Mouse (Mus musculus) stomach, postnatal 0 days (tissue): ENCODE measurements at regions not wholly inside any gene's neighbourhood (a gene's known extent, or its start where the extent isn't known, plus 50 kb on each side); places are given as distances from the start of the nearest gene placed in this dataset.

Experiments used
- ATAC-seq: fragments of 200-750 bp; cut with Nextera tagmentation; 2 replicates; pipeline ENCODE4 v1.8.0; 2017; ENCODE audit not compliant: low FRiP score, low TSS enrichment
- DNase-seq: peaks from one replicate; pipeline ENCODE4 v3.0.0-alpha.2; 2016; ENCODE audit warnings: low spot score
- H3K27ac ChIP-seq: fragments of 300-500 bp; sonication (generic); replicated peaks from 2 replicates; pipeline ENCODE4 v1.5.1; 2014; ENCODE audit warnings: mild to moderate bottlenecking, control low read depth
- H3K27me3 ChIP-seq: fragments of 300-500 bp; sonication (generic); 2 replicates; pipeline ENCODE4 v1.6.1; 2014; ENCODE audit warnings: low read length; ENCODE audit not compliant: control insufficient read depth, insufficient read depth
- H3K36me3 ChIP-seq: fragments of 300-500 bp; sonication (generic); 2 replicates; pipeline ENCODE4 v1.6.1; 2014; ENCODE audit warnings: low read length, mixed read lengths; ENCODE audit not compliant: control insufficient read depth, insufficient read depth
- H3K4me1 ChIP-seq: fragments of 300-500 bp; sonication (generic); replicated peaks from 2 replicates; pipeline ENCODE4 v1.6.1; 2014; ENCODE audit warnings: antibody characterized with exemption; ENCODE audit not compliant: control insufficient read depth, insufficient read depth
- H3K4me2 ChIP-seq: fragments of 300-500 bp; sonication (generic); replicated peaks from 2 replicates; pipeline ENCODE4 v1.6.1; 2014; ENCODE audit warnings: low read depth, mild to moderate bottlenecking, control low read depth, moderate library complexity
- H3K4me3 ChIP-seq: fragments of 300-500 bp; sonication (generic); 2 replicates; pipeline ENCODE4 v1.5.1; 2014; ENCODE audit warnings: low read depth, low read length, control low read depth
- H3K9ac ChIP-seq: fragments of 300-500 bp; sonication (generic); 2 replicates; pipeline ENCODE4 v1.6.1; 2014; ENCODE audit warnings: mild to moderate bottlenecking, low read length, control low read depth, mixed read lengths
- H3K9me3 ChIP-seq: fragments of 300-500 bp; sonication (generic); 2 replicates; pipeline ENCODE4 v1.6.1; 2016; ENCODE audit warnings: low read length; ENCODE audit not compliant: control insufficient read depth
- CTCF ChIP-seq: IDR thresholded peaks from 2 replicates; pipeline ENCODE4 v1.5.1; 2016; ENCODE audit warnings: antibody characterized with exemption, low read depth, mild to moderate bottlenecking, moderate library complexity
- EP300 ChIP-seq: optimal IDR thresholded peaks from 2 replicates; pipeline ENCODE3; 2016; ENCODE audit warnings: antibody characterized with exemption
- WGBS: fragments of 180-500 bp; shearing (Covaris S2); extraction: QIAGEN DNeasy Blood & Tissue Kit; methylation state at CpG from one replicate; pipeline ENCODE4 v1.1.7; 2014; 5-methylcytosine and 5-hydroxymethylcytosine counted together

DNA sequence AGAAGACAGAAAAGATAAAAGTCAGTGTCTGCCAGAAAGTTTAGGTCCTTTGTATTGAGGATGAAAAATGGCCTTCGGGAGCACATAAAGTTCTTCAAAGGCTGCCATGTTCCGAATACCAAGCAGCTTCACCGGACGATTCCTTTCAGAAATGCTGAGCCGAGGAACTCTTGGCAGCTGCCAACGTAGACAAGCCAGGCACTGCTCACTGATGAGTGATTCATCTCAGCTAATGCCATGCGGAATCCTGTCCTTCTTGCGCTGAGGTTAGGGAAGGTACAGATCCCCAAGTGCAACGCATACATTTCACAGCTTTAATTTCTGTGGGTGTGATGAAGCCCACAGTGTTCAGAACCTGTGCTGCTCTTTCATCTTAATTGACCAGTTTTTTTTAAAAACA, 360.7 kb upstream of the Pdcd1 start:
- H3K4me3 ChIP-seq: no peak overlapping the region
- 80% methylated on average over 9 of the region's 9 CpGs for WGBS
- no peak for TF ChIP-seq EP300
- TF ChIP-seq CTCF: no peak
- no peak overlapping the region for H3K4me2 ChIP-seq
- ATAC-seq (no peak), DNase-seq (no peak)
- no peaks in the 10 kb centered on the region for H3K4me1 ChIP-seq
- no peaks in the 10 kb centered on the region for H3K9me3 ChIP-seq
- H3K27ac ChIP-seq: no peak overlapping the region
- no peak overlapping the region for H3K9ac ChIP-seq
- H3K27me3 ChIP-seq: no peaks in the 10 kb centered on the region
- no peaks in the 10 kb centered on the region for H3K36me3 ChIP-seq

DNA sequence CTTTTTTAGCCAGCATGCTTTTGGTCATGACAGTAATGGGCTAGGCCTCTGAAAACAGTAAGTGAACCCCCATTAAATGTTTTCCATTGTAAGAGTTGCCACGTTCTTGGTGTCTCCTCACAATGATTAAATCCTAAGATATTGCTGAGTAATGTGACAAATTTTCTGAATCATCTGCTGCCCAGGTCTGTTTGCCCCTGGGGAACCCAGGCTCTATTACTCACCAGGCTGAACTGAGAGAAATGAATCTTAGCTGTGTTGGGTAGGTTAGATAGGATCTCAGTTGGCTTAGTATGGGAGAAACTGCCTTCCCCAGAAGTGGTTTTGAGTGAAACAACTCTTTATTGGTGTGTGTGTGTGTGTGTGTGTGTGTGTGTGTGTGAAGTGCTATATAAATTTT, 314.3 kb upstream of the Pdcd1 start:
- no peak overlapping the region for H3K4me3 ChIP-seq
- H3K27me3 ChIP-seq: no peaks in the 10 kb centered on the region
- H3K4me2 ChIP-seq: no peak overlapping the region
- no peak overlapping the region for H3K9ac ChIP-seq
- 83% methylated on average over 1 of the region's 1 CpGs for WGBS
- H3K36me3 ChIP-seq: no peaks in the 10 kb centered on the region
- H3K27ac ChIP-seq: no peak overlapping the region
- TF ChIP-seq CTCF: no peak
- no peak for TF ChIP-seq EP300
- DNase-seq: no peak
- no peak for ATAC-seq
- H3K9me3 ChIP-seq: no peaks in the 10 kb centered on the region
- no peaks in the 10 kb centered on the region for H3K4me1 ChIP-seq

- no peak for ATAC-seq
- Histone ChIP-seq H3K9ac (no peak overlapping the region), H3K27ac (no peak overlapping the region), H3K4me2 (no peak overlapping the region), H3K27me3 (no peaks in the 10 kb centered on the region), H3K4me1 (no peaks in the 10 kb centered on the region), H3K9me3 (no peaks in the 10 kb centered on the region), H3K4me3 (no peak overlapping the region), H3K36me3 (no peaks in the 10 kb centered on the region)
- no peak for DNase-seq
- TF ChIP-seq EP300 (no peak), CTCF (no peak)
- 71% methylated on average over 1 of the region's 1 CpGs for WGBS
These were observed 304.6 kb upstream of the Pdcd1 start for GRCm38 (mm10) chr1:94356996-94357395.

DNA sequence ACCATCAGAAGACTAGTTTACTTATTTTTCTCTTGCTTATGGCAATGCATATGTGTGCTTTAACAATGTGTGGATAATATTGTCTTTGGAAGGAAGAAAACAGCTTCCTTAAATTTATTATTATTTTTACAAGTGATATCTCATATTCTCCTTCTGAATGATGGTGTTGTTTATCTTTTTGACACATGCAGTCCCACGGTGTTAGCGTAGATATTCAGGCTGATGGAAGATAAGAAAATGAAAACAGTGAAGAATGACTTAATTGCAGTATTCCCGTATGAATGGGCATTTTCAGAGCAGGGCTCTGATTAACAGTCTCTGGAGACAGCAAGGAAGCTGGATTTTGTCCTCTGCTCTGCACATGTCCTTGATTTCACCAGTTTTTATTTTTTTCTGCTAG, 303.5 kb upstream of the Pdcd1 start:
- no peak overlapping the region for H3K9ac ChIP-seq
- WGBS: 44% methylated on average over 3 of the region's 3 CpGs
- no peak overlapping the region for H3K4me2 ChIP-seq
- no peak for ATAC-seq
- no peaks in the 10 kb centered on the region for H3K4me1 ChIP-seq
- no peaks in the 10 kb centered on the region for H3K27me3 ChIP-seq
- no peak overlapping the region for H3K27ac ChIP-seq
- no peak for DNase-seq
- H3K9me3 ChIP-seq: no peaks in the 10 kb centered on the region
- H3K36me3 ChIP-seq: no peaks in the 10 kb centered on the region
- H3K4me3 ChIP-seq: no peak overlapping the region
- no peak for TF ChIP-seq EP300
- no peak for TF ChIP-seq CTCF

- Histone ChIP-seq H3K27ac (no peak overlapping the region), H3K9me3 (no peaks in the 10 kb centered on the region), H3K4me1 (no peaks in the 10 kb centered on the region), H3K4me3 (no peak overlapping the region), H3K9ac (no peak overlapping the region), H3K27me3 (no peaks in the 10 kb centered on the region), H3K4me2 (no peak overlapping the region), H3K36me3 (no peaks in the 10 kb centered on the region)
- DNase-seq (no peak), ATAC-seq (no peak)
- WGBS: 93% methylated on average over 2 of the region's 2 CpGs
- TF ChIP-seq EP300: no peak
- no peak for TF ChIP-seq CTCF
These were observed 290.2 kb upstream of the Pdcd1 start for GRCm38 (mm10) chr1:94342576-94342975.

DNA sequence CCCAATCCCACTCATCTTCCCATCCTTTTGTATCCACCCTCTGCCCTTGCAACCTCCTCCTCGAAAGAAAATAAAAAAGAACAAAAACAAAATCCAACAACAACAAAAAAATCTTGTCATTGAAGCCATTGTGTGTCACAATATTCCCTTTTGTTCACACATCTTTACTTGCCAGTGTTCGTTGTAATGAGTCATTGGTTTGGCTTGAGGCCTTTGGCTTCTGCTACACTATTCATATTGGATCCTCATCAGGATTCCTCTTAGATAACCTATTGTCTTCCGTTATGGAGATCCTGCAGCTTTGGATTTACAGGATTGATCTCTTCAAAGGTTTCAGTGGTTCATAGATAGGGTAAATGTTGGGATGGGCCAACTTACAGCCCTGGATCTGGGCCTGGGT, 288.9 kb upstream of the Pdcd1 start:
- Histone ChIP-seq H3K36me3 (no peaks in the 10 kb centered on the region), H3K27ac (no peak overlapping the region), H3K4me3 (no peak overlapping the region), H3K9ac (no peak overlapping the region), H3K4me2 (no peak overlapping the region), H3K9me3 (no peaks in the 10 kb centered on the region), H3K27me3 (no peaks in the 10 kb centered on the region), H3K4me1 (no peaks in the 10 kb centered on the region)
- 75% methylated on average over 3 of the region's 3 CpGs for WGBS
- ATAC-seq: no peak
- DNase-seq: no peak
- TF ChIP-seq CTCF (no peak), EP300 (no peak)

- no peak overlapping the region for H3K4me3 ChIP-seq
- H3K9ac ChIP-seq: no peak overlapping the region
- no peaks in the 10 kb centered on the region for H3K4me1 ChIP-seq
- H3K27ac ChIP-seq: no peak overlapping the region
- DNase-seq (no peak), ATAC-seq (no peak)
- TF ChIP-seq CTCF (no peak), EP300 (no peak)
- no peaks in the 10 kb centered on the region for H3K27me3 ChIP-seq
- no peaks in the 10 kb centered on the region for H3K9me3 ChIP-seq
- no peaks in the 10 kb centered on the region for H3K36me3 ChIP-seq
- no peak overlapping the region for H3K4me2 ChIP-seq
These were observed 265.7 kb upstream of the Pdcd1 start for GRCm38 (mm10) chr1:94318029-94318428.
